Mouse (Mus musculus): ENCODE data around the gene Elovl5.

DNA sequence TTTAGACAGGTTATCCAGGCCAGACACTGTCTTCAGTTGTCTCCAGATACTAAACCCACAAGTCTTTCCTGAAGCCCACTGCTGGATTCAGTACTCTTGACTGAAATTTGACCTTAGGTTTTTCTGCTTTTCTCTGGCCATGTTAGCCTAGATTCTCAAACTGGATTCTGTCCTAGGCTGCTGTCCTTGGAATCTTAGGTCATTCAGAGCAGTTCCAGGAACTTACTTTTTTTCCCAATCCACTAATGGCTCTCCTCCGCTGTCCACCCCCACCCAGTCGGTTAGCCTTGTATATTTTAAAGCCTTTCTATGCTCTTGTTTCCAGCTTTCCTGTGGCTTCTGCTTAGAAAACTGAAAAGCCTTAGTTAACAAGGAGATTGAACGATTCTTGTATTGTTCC lies 37.8 kb downstream of the Elovl5 start:
- TF ChIP-seq CTCF (IDR thresholded peaks at IDR 0.05; ENCODE audit: low read depth, low read length): no peak
- TF ChIP-seq POLR2A (IDR thresholded peaks at IDR 0.05; ENCODE audit: insufficient read depth, low read length): no peak

Data from ES-Bruce4 (cell line).